Comparison of ENCODE assay signal across 8 mouse cellular contexts in the genomic region with DNA sequence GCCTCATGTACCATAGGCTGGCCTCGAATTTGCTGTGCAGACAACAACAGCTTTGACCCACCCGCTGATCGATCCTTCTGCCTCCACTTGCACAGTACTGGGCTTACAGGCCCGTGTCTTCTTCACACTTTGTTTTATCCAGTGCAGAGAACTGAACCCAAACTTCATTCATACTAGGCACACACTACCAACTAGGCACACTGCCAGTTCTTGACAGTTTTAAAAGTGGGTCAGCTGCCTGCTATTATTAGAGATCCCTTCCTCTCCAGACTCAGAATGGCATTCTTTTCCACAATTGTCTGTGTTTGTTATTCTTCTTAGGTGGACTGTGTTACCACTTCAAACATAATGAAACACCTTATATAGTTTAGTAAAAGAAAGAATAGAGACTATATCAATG. TPM values are rescaled to one million over a fixed set of nuclear protein-coding genes. Genes with fewer than 3 reads are reported as not detected.
DNase-seq lines count a peak whose midpoint lies in the region; ATAC-seq and TF ChIP-seq lines count a peak whose summit lies in the region.
"Had no signal": no experiment of that assay in that cellular context is flagged by ENCODE, and none has a peak within 500 bp of the region (broad histone marks: within the 10 kb centered on the region; RNA-seq: fewer than 3 reads in every experiment).

No protein-coding gene starts in this region.

- peaks cover 6% of the 10 kb centered on the region for H3K4me1 ChIP-seq in hindbrain, postnatal 0 days (ENCODE audit: insufficient read depth, low read length)
- peaks cover 9% of the 10 kb centered on the region for H3K4me1 ChIP-seq in hindbrain, embryonic 12.5 days
- H3K4me1 ChIP-seq in heart, embryonic 16.5 days (ENCODE audit: control insufficient read depth, insufficient read depth, low read length): peaks cover 24% of the 10 kb centered on the region

- no peak overlapping the region for H3K4me3 ChIP-seq in hindbrain, postnatal 0 days (ENCODE audit: low read length)
- no peak overlapping the region for H3K4me3 ChIP-seq in hindbrain, embryonic 12.5 days
- no peak overlapping the region for H3K4me3 ChIP-seq in heart, embryonic 16.5 days (ENCODE audit: low read length)

- TF ChIP-seq CTCF in hindbrain, postnatal 0 days (IDR thresholded peaks at IDR 0.05; ENCODE audit: low read depth): no peak

- WGBS in hindbrain, postnatal 0 days: 50% methylated on average over 4 of the region's 4 CpGs
- WGBS in hindbrain, embryonic 12.5 days: 72% methylated on average over 4 of the region's 4 CpGs
- WGBS in heart, embryonic 16.5 days: 48% methylated on average over 4 of the region's 4 CpGs

- H3K9me3 ChIP-seq in hindbrain, postnatal 0 days (ENCODE audit: low read length): no peaks in the 10 kb centered on the region
- H3K9me3 ChIP-seq in hindbrain, embryonic 12.5 days (replicated peaks): no peaks in the 10 kb centered on the region
- H3K9me3 ChIP-seq in heart, embryonic 16.5 days (replicated peaks; ENCODE audit: control insufficient read depth, low read length): no peaks in the 10 kb centered on the region

- 0 out of 2 replicates have a peak overlapping the region, but pooled peaks have one; percentile 10 for H3K4me2 ChIP-seq in hindbrain, postnatal 0 days (ENCODE audit: low read depth, low read length)
- no peak overlapping the region for H3K4me2 ChIP-seq in hindbrain, embryonic 12.5 days (replicated peaks)
- H3K4me2 ChIP-seq in heart, embryonic 16.5 days (ENCODE audit: low read depth, low read length): peak overlapping the region; percentile 39; the same call in 1 of the 2 replicates

- peak overlapping the region; percentile 51; the same call in 1 of the 2 replicates for H3K27ac ChIP-seq in hindbrain, postnatal 0 days
- no peak overlapping the region for H3K27ac ChIP-seq in hindbrain, embryonic 12.5 days
- peak overlapping the region; percentile 37 for H3K27ac ChIP-seq in heart, embryonic 16.5 days (ENCODE audit: low read length)
- H3K27ac ChIP-seq: macrophage had no signal

- ATAC-seq in hindbrain, postnatal 0 days: no peak
- no peak for ATAC-seq in hindbrain, embryonic 12.5 days (ENCODE audit: low FRiP score)
- peak; percentile 65; the same call in 1 of the 2 replicates for ATAC-seq in heart, embryonic 16.5 days (replicated peaks; ENCODE audit: extremely low read depth, insufficient read depth, low FRiP score)

- no peak overlapping the region for H3K9ac ChIP-seq in hindbrain, postnatal 0 days (replicated peaks; ENCODE audit: low read length)
- no peak overlapping the region for H3K9ac ChIP-seq in hindbrain, embryonic 12.5 days
- H3K9ac ChIP-seq in heart, embryonic 16.5 days (ENCODE audit: low read length): no peak overlapping the region; the same call in 1 of the 2 replicates

- DNase-seq in hindbrain, postnatal 0 days (ENCODE audit: low spot score): peak; percentile 62
- DNase-seq in right cerebral cortex, adult 18-20 months: peak; percentile 30
- DNase-seq in right cerebral cortex, adult 2 months (ENCODE audit: low spot score in 2 of 2): no peak
- no peak for DNase-seq in thymus, postnatal 25 days
- DNase-seq in embryo, embryonic 10 days (ENCODE audit: low spot score): no peak

- H3K27me3 ChIP-seq in hindbrain, postnatal 0 days (ENCODE audit: insufficient read depth, low read length): no peaks in the 10 kb centered on the region
- H3K27me3 ChIP-seq in hindbrain, embryonic 12.5 days: no peaks in the 10 kb centered on the region
- H3K27me3 ChIP-seq in heart, embryonic 16.5 days (ENCODE audit: control insufficient read depth, insufficient read depth, low read length): no peaks in the 10 kb centered on the region

- H3K36me3 ChIP-seq in hindbrain, postnatal 0 days (ENCODE audit: insufficient read depth, low read length): no peaks in the 10 kb centered on the region
- H3K36me3 ChIP-seq in hindbrain, embryonic 12.5 days: no peaks in the 10 kb centered on the region
- no peaks in the 10 kb centered on the region for H3K36me3 ChIP-seq in heart, embryonic 16.5 days (ENCODE audit: control insufficient read depth, insufficient read depth)

RNA-seq across cellular contexts. Expression of gene Rftn2, which starts 5.2 kb away (rescaled TPM):
- total RNA-seq in hindbrain, postnatal 0 days (2014; rRNA removed): 11.2 and 14.2 TPM in 2 replicates
- 14.9 and 19.9 TPM in 2 replicates for polyA plus RNA-seq in hindbrain, postnatal 0 days (2015; fragmentation: Nextera tagmentation; extraction: Ambion mirVana)
- polyA plus RNA-seq in hindbrain, embryonic 12.5 days (2016; fragmentation: Nextera tagmentation; extraction: Ambion mirVana): 13.0 and 13.6 TPM in 2 replicates
- polyA plus RNA-seq in heart, embryonic 16.5 days (2015; fragmentation: Nextera tagmentation; extraction: Ambion mirVana): 10.3 and 11.2 TPM in 2 replicates

RNA-seq across cellular contexts. Expression of gene Mars2, which starts 15.6 kb away (rescaled TPM):
- total RNA-seq in hindbrain, postnatal 0 days (2014; rRNA removed): 9.3 and 10.6 TPM in 2 replicates
- polyA plus RNA-seq in hindbrain, postnatal 0 days (2015; fragmentation: Nextera tagmentation; extraction: Ambion mirVana): 2.4 and 2.6 TPM in 2 replicates
- 3.2 and 3.6 TPM in 2 replicates for polyA plus RNA-seq in hindbrain, embryonic 12.5 days (2016; fragmentation: Nextera tagmentation; extraction: Ambion mirVana)
- polyA plus RNA-seq in heart, embryonic 16.5 days (2015; fragmentation: Nextera tagmentation; extraction: Ambion mirVana): 3.8 and 4.0 TPM in 2 replicates

Comparison
In these comparisons a context has a peak if more than half of its experiments do, and no peak if none do; other contexts are left out.
1. DNase-seq: peak in hindbrain, postnatal 0 days (single experiment) and right cerebral cortex, adult 18-20 months (single experiment); none in right cerebral cortex, adult 2 months (0 of 2), thymus, postnatal 25 days (single experiment) and embryo, embryonic 10 days (single experiment).